Mouse (Mus musculus): ENCODE results near the gene Gpsm2. TPM values are rescaled to one million over a fixed set of nuclear protein-coding genes. Genes with fewer than 3 reads are reported as not detected.

Gene Gpsm2
- under 1 TPM; 0.78 to 0.97 TPM for total RNA-seq (2021)
- long read RNA-seq, experiment 1, partial matches to known transcripts = 0 of 1 reads
- long read RNA-seq, experiment 1, other reads (novel, unspliced or antisense) = 0 of 1 reads
- long read RNA-seq, experiment 2, partial matches to known transcripts = 1 of 2 reads
- long read RNA-seq, experiment 2, other reads (novel, unspliced or antisense) = 1 of 2 reads

- DNase-seq (ENCODE audit: low spot score) = peak; percentile 94
Observed at GRCm38 (mm10) chr3:108722036-108722872, at the start of gene Gpsm2. Gpsm2 (minus strand) TSS chr3:108722309.

- DNase-seq (ENCODE audit: low spot score) = peak; percentile 81
Observed at GRCm38 (mm10) chr3:108770725-108771368, 48.7 kb upstream of the Gpsm2 start.

GRCm38 (mm10) chr3:108769547-108769946, 47.4 kb upstream of the Gpsm2 start:
- no peak for DNase-seq (ENCODE audit: low spot score)

- DNase-seq (ENCODE audit: low spot score) = no peak
Observed at GRCm38 (mm10) chr3:108767416-108767815, 45.3 kb upstream of the Gpsm2 start.

GRCm38 (mm10) chr3:108766943-108767342, 44.8 kb upstream of the Gpsm2 start:
- DNase-seq (ENCODE audit: low spot score) = no peak

- no peak for DNase-seq (ENCODE audit: low spot score)
Observed at GRCm38 (mm10) chr3:108765476-108765875, 43.4 kb upstream of the Gpsm2 start.

GRCm38 (mm10) chr3:108764976-108765375, 42.9 kb upstream of the Gpsm2 start:
- DNase-seq (ENCODE audit: low spot score) = no peak

GRCm38 (mm10) chr3:108763691-108764090, 41.6 kb upstream of the Gpsm2 start:
- no peak for DNase-seq (ENCODE audit: low spot score)

GRCm38 (mm10) chr3:108762597-108763111, 40.5 kb upstream of the Gpsm2 start:
- peak; percentile 36 for DNase-seq (ENCODE audit: low spot score)

- DNase-seq (ENCODE audit: low spot score) = peak; percentile 27
Observed at GRCm38 (mm10) chr3:108759566-108760420, 37.7 kb upstream of the Gpsm2 start.

GRCm38 (mm10) chr3:108757570-108757969, 35.5 kb upstream of the Gpsm2 start:
- no peak for DNase-seq (ENCODE audit: low spot score)

GRCm38 (mm10) chr3:108756131-108756530, 34.0 kb upstream of the Gpsm2 start:
- DNase-seq (ENCODE audit: low spot score) = no peak

- DNase-seq (ENCODE audit: low spot score) = no peak
Observed at GRCm38 (mm10) chr3:108755542-108755941, 33.4 kb upstream of the Gpsm2 start.

- no peak for DNase-seq (ENCODE audit: low spot score)
Observed at GRCm38 (mm10) chr3:108754541-108754940, 32.4 kb upstream of the Gpsm2 start.

GRCm38 (mm10) chr3:108751691-108752090, 29.6 kb upstream of the Gpsm2 start:
- DNase-seq (ENCODE audit: low spot score) = no peak

- no peak for DNase-seq (ENCODE audit: low spot score)
Observed at GRCm38 (mm10) chr3:108751061-108751460, 29.0 kb upstream of the Gpsm2 start.

- no peak for DNase-seq (ENCODE audit: low spot score)
Observed at GRCm38 (mm10) chr3:108744060-108744459, 22.0 kb upstream of the Gpsm2 start.

GRCm38 (mm10) chr3:108739045-108739708, 17.1 kb upstream of the Gpsm2 start, which contains the start of gene Aknad1:
Aknad1 (plus strand) TSS chr3:108739658.
- DNase-seq (ENCODE audit: low spot score) = peak; percentile 75

- no peak for DNase-seq (ENCODE audit: low spot score)
Observed at GRCm38 (mm10) chr3:108737761-108738160, 15.7 kb upstream of the Gpsm2 start.

- no peak for DNase-seq (ENCODE audit: low spot score)
Observed at GRCm38 (mm10) chr3:108730316-108730715, 8.2 kb upstream of the Gpsm2 start.

- no peak for DNase-seq (ENCODE audit: low spot score)
Observed at GRCm38 (mm10) chr3:108727776-108728175, 5.7 kb upstream of the Gpsm2 start.

Data from gastrocnemius, adult 18-20 months (tissue).